Mouse (Mus musculus): ENCODE data around the gene Mfsd6.

DNA sequence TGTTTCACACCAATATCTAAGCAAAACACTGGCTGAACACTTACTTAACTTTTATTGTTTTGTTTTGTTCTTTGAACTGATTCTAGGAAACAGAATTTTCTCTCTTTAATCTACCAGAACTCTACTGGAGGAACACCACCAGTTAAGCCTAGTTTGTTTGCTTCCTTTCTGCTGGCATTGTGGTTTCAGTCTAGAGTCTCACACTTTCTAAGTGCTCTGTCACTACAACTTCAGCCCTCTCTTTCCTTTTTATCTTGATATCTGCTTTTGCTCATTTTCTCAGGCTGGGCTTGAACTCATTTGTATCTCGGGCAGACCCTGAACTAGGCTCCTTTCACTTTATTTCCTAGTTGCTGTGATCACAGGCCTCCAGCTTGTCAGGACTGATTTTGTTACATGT, 119.6 kb downstream of the Mfsd6 start:
- TF ChIP-seq EP300 (IDR thresholded peaks at IDR 0.05; ENCODE audit: insufficient read depth, low read depth, low read length) (no peak), POLR2A (IDR thresholded peaks at IDR 0.05; ENCODE audit: insufficient read depth, low read length) (no peak), CTCF (IDR thresholded peaks at IDR 0.05; ENCODE audit: low read depth, low read length) (no peak)

Measured in ES-Bruce4 (cell line).